1 mouse cellular context compared by ENCODE assay signal in the genomic region with DNA sequence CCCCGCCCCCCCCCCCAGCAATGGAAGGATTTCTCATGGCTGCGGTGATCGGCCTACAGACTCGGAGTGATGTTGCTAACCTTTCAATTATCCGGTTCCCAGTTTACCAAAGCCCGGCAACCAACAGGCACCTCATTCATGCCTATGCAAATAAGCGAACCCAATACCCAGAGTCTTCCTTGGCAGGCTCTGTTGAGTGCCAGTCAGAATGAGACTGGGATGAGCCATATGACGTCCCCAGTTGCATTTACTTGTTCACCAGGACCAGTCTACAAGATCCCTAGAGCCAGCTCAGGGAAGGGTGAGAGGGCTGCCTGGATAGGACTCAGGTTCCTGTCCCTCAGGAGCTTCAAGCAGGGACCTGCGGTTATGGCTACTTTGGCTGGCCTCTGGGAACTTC.
TF ChIP-seq lines count a peak whose summit lies in the region.

No protein-coding gene starts in this region.

TF ChIP-seq in CH12.LX, 34 proteins besides CTCF, POLR2A, EP300 and RAD21:
- TF ChIP-seq SMC3 (IDR thresholded peaks at IDR 0.05; ENCODE audit: low read depth, low read length) (no peak), ETS1 (conservative IDR thresholded peaks at IDR 0.05; ENCODE audit: low read depth, low read length) (peak; percentile 41; the same call in 1 of the 2 replicates), NELFE (IDR thresholded peaks at IDR 0.05; ENCODE audit: low read depth, low read length) (no peak), IRF4 (IDR thresholded peaks at IDR 0.05; ENCODE audit: low read depth, low read length) (peak; percentile 76; the same call in 1 of the 2 replicates), JUN (IDR thresholded peaks at IDR 0.05; ENCODE audit: insufficient read depth, low read depth, low read length) (0 out of 2 replicates have a peak, but pooled peaks have one; percentile 28), BHLHE40 (IDR thresholded peaks at IDR 0.05; ENCODE audit: low read depth, low read length) (peak; percentile 69), MAX (IDR thresholded peaks at IDR 0.05; ENCODE audit: low read length) (0 out of 2 replicates have a peak, but pooled peaks have one; percentile 6)
